Mouse (Mus musculus) kidney, postnatal 0 days (tissue): ENCODE measurements around the gene Stat3. TPM values are rescaled to one million over a fixed set of nuclear protein-coding genes. Genes with fewer than 3 reads are reported as not detected.

Experiments used
- ATAC-seq: fragments of 200-750 bp; cut with Nextera tagmentation; replicated peaks from 2 replicates; pipeline ENCODE4 v1.8.0; 2017; ENCODE audit warnings: low read depth, moderate number of reproducible peaks, moderate TSS enrichment, moderate library complexity; ENCODE audit not compliant: low FRiP score
- DNase-seq: peaks from one replicate; pipeline ENCODE4 v3.0.0-alpha.2; 2016; ENCODE audit warnings: low spot score
- H3K27ac ChIP-seq: fragments of 300-500 bp; sonication (generic); 2 replicates; pipeline ENCODE4 v1.5.1; 2014; ENCODE audit warnings: mild to moderate bottlenecking
- H3K27me3 ChIP-seq: fragments of 300-500 bp; sonication (generic); 2 replicates; pipeline ENCODE4 v1.6.1; 2014; ENCODE audit warnings: low read length, mixed read lengths; ENCODE audit not compliant: insufficient read depth
- H3K36me3 ChIP-seq: fragments of 300-500 bp; sonication (generic); 2 replicates; pipeline ENCODE4 v1.6.1; 2014; ENCODE audit warnings: low read length, mixed read lengths; ENCODE audit not compliant: insufficient read depth
- H3K4me1 ChIP-seq: fragments of 300-500 bp; sonication (generic); replicated peaks from 2 replicates; pipeline ENCODE4 v1.6.1; 2014; ENCODE audit warnings: antibody characterized with exemption, low read length, mixed read lengths; ENCODE audit not compliant: insufficient read depth
- H3K4me2 ChIP-seq: fragments of 300-500 bp; sonication (generic); 2 replicates; pipeline ENCODE4 v1.6.1; 2014; ENCODE audit warnings: mild to moderate bottlenecking, low read length, moderate library complexity, mixed read lengths
- H3K4me3 ChIP-seq: fragments of 300-500 bp; sonication (generic); replicated peaks from 2 replicates; pipeline ENCODE4 v1.5.1; 2014; ENCODE audit warnings: low read depth, low read length
- H3K9ac ChIP-seq: fragments of 300-500 bp; sonication (generic); 2 replicates; pipeline ENCODE4 v1.6.1; 2014; ENCODE audit warnings: low read depth, low read length
- H3K9me3 ChIP-seq: fragments of 300-500 bp; sonication (generic); replicated peaks from 2 replicates; pipeline ENCODE4 v1.6.1; 2016; ENCODE audit warnings: low read length, inconsistent platforms, mixed read lengths
- CTCF ChIP-seq: IDR thresholded peaks from 2 replicates; pipeline ENCODE4 v1.5.1; 2016; ENCODE audit warnings: antibody characterized with exemption, low read depth, mild to moderate bottlenecking, moderate library complexity
- WGBS: fragments of 180-500 bp; shearing (Covaris S2); extraction: QIAGEN DNeasy Blood & Tissue Kit; methylation state at CpG from one replicate; pipeline ENCODE4 v1.1.7; 2014; 5-methylcytosine and 5-hydroxymethylcytosine counted together
- polyA plus RNA-seq: library from polyadenylated mRNA; unstranded; fragments of >200 nt; fragmentation: Nextera tagmentation; extraction: Ambion mirVana; gene quantifications from 2 replicates; pipeline ENCODE4 v1.2.1, GENCODE M21; 2015

Gene Stat3
- polyA plus RNA-seq, 1 experiment from 2014 or later: 48.0 TPM

DNA sequence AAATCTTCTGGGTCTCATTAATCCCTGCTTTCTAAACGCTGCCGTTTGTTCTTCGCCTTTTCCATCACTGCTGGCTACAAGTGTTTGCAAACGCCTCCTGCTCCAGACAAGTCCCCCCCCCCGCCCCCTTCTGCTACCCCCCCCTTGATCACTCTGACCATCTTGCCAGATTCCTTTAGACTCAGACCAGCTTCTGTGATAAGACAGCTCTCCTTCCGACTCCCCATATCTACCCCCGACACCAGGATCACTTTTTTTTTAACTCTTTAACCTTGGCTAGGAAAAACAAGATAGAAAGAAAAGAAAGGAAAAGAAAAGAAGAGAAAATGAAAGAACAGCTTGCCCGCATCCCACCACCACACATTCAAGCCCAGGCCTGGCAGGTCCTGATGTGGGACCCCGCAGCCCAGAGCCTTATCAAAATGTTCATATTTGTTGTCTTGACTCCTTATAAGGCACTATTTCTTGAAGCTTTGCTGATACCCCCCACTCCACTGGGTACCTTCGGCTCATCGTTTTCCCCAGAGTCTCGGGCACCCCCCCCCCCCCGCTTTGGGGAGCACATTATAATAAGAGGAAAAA, 89.8 kb downstream of the Stat3 start:
- Histone ChIP-seq H3K9ac (peak overlapping the region; percentile 95), H3K4me2 (peak overlapping the region; percentile 93), H3K27me3 (no peaks in the 10 kb centered on the region), H3K36me3 (no peaks in the 10 kb centered on the region), H3K27ac (peak overlapping the region; percentile 90), H3K4me1 (0 out of 2 replicates have a peak, but pooled peaks cover 7% of the 10 kb centered on the region), H3K9me3 (no peaks in the 10 kb centered on the region), H3K4me3 (peak overlapping the region; percentile 94)
- 5% methylated on average over 12 of the region's 13 CpGs for WGBS
- no peak for TF ChIP-seq CTCF
- no peak for ATAC-seq
- DNase-seq: peak; percentile 32

- ATAC-seq (no peak), DNase-seq (no peak)
- TF ChIP-seq CTCF: no peak
- Histone ChIP-seq H3K4me2 (peak overlapping the region; percentile 93), H3K9ac (peak overlapping the region; percentile 95), H3K27ac (no peak overlapping the region), H3K27me3 (no peaks in the 10 kb centered on the region), H3K4me3 (peak overlapping the region; percentile 94; the same call in 1 of the 2 replicates), H3K36me3 (no peaks in the 10 kb centered on the region), H3K4me1 (0 out of 2 replicates have a peak, but pooled peaks cover 7% of the 10 kb centered on the region), H3K9me3 (no peaks in the 10 kb centered on the region)
- WGBS: 71% methylated on average over 6 of the region's 6 CpGs
Observed at GRCm38 (mm10) chr11:100848789-100849379, 90.5 kb downstream of the Stat3 start.

- Histone ChIP-seq H3K9me3 (no peaks in the 10 kb centered on the region), H3K4me1 (0 out of 2 replicates have a peak, but pooled peaks cover 7% of the 10 kb centered on the region), H3K9ac (no peak overlapping the region), H3K36me3 (no peaks in the 10 kb centered on the region), H3K27me3 (no peaks in the 10 kb centered on the region), H3K27ac (no peak overlapping the region), H3K4me2 (no peak overlapping the region), H3K4me3 (no peak overlapping the region)
- 51% methylated on average over 4 of the region's 4 CpGs for WGBS
- DNase-seq: no peak
- TF ChIP-seq CTCF: no peak
- no peak for ATAC-seq
Observed at GRCm38 (mm10) chr11:100848080-100848479, 91.3 kb downstream of the Stat3 start.

DNA sequence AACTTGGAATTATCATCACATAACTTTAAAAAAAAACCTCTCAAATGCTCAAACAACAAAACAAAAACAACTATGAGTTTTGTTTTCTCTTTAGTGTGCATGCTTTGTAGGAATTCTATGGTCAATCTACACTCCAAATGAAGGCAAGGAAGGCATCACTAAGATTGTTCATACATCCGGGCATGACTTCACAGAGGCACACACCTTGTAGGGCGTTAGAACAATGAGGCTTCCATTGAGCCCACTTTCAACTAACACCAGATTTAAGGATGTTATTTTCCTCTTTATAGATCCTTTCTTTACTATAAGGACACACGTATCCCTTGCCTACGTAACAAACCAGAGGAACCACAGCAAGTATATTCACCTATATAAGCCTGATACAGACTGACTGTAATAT, 91.8 kb downstream of the Stat3 start:
- no peaks in the 10 kb centered on the region for H3K27me3 ChIP-seq
- no peak for TF ChIP-seq CTCF
- H3K27ac ChIP-seq: no peak overlapping the region
- no peak for ATAC-seq
- 93% methylated on average over 4 of the region's 4 CpGs for WGBS
- no peaks in the 10 kb centered on the region for H3K36me3 ChIP-seq
- H3K4me1 ChIP-seq: 0 out of 2 replicates have a peak, but pooled peaks cover 7% of the 10 kb centered on the region
- no peaks in the 10 kb centered on the region for H3K9me3 ChIP-seq
- no peak overlapping the region for H3K4me3 ChIP-seq
- H3K4me2 ChIP-seq: no peak overlapping the region
- H3K9ac ChIP-seq: no peak overlapping the region
- DNase-seq: no peak

DNA sequence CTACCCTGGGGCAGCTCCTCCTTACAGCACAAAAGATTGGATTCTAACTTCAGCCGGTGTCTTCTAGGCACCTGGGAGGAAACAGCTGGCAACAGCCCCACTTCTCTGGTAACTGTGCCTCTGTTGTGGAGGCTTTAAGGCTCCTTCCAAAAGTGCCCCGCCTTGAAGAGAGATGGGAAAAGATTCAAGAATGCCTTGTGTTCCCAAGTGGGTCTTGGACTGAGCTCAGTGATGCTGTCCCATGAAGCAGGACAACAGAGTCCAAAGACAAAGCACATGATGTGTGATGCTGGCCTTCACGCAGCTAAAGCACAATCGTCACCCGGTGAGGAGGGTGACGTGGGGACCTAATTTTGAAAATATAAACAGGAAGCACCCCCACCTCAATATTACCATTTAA, 93.5 kb downstream of the Stat3 start:
- Histone ChIP-seq H3K4me3 (no peak overlapping the region), H3K9me3 (no peaks in the 10 kb centered on the region), H3K4me1 (0 out of 2 replicates have a peak, but pooled peaks cover 7% of the 10 kb centered on the region), H3K27ac (no peak overlapping the region), H3K36me3 (no peaks in the 10 kb centered on the region), H3K4me2 (no peak overlapping the region), H3K9ac (no peak overlapping the region), H3K27me3 (no peaks in the 10 kb centered on the region)
- WGBS: 82% methylated on average over 6 of the region's 6 CpGs
- ATAC-seq (no peak), DNase-seq (no peak)
- no peak for TF ChIP-seq CTCF

GRCm38 (mm10) chr11:100844121-100844520, 95.2 kb downstream of the Stat3 start:
- H3K4me3 ChIP-seq: no peak overlapping the region
- H3K4me2 ChIP-seq: no peak overlapping the region
- no peaks in the 10 kb centered on the region for H3K9me3 ChIP-seq
- no peaks in the 10 kb centered on the region for H3K27me3 ChIP-seq
- ATAC-seq (no peak), DNase-seq (no peak)
- 0 out of 2 replicates have a peak, but pooled peaks cover 4% of the 10 kb centered on the region for H3K4me1 ChIP-seq
- H3K9ac ChIP-seq: no peak overlapping the region
- 92% methylated on average over 4 of the region's 4 CpGs for WGBS
- TF ChIP-seq CTCF: no peak
- no peaks in the 10 kb centered on the region for H3K36me3 ChIP-seq
- H3K27ac ChIP-seq: no peak overlapping the region
